9 mouse cellular contexts compared by ENCODE assay signal in genomic region chr14:55558740-55559448, GRCm38 (mm10). TPM values are rescaled to one million over a fixed set of nuclear protein-coding genes. Genes with fewer than 3 reads are reported as not detected.
DNase-seq lines count a peak whose midpoint lies in the region; ATAC-seq and TF ChIP-seq lines count a peak whose summit lies in the region.
"Had no signal": no experiment of that assay in that cellular context is flagged by ENCODE, and none has a peak within 500 bp of the region (broad histone marks: within the 10 kb centered on the region; RNA-seq: fewer than 3 reads in every experiment).

No protein-coding gene starts in this region.

- peak overlapping the region; percentile 99 for H3K27ac ChIP-seq in layer of hippocampus, adult 2 months
- peak overlapping the region; percentile 98; the same call in 1 of the 2 replicates for H3K27ac ChIP-seq in embryonic facial prominence, embryonic 14.5 days (replicated peaks; ENCODE audit: low read depth, low read length)
- no peak overlapping the region for H3K27ac ChIP-seq in limb, embryonic 11.5 days (replicated peaks; ENCODE audit: low read depth, low read length)
- H3K27ac ChIP-seq in neural tube, embryonic 12.5 days = no peak overlapping the region

- TF ChIP-seq CTCF in layer of hippocampus, adult 2 months (conservative IDR thresholded peaks at IDR 0.05) = peak; percentile 39

- 52% methylated on average over 6 of the region's 6 CpGs for WGBS in embryonic facial prominence, embryonic 14.5 days
- 59% methylated on average over 6 of the region's 6 CpGs for WGBS in limb, embryonic 11.5 days
- WGBS in neural tube, embryonic 12.5 days = 62% methylated on average over 6 of the region's 6 CpGs

- peak overlapping the region; percentile 77 for H3K9ac ChIP-seq in embryonic facial prominence, embryonic 14.5 days (ENCODE audit: low read depth, low read length)
- no peak overlapping the region for H3K9ac ChIP-seq in limb, embryonic 11.5 days (ENCODE audit: low read length)
- H3K9ac ChIP-seq in neural tube, embryonic 12.5 days = peak overlapping the region; percentile 61; the same call in 1 of the 2 replicates

- H3K36me3 ChIP-seq in embryonic facial prominence, embryonic 14.5 days (ENCODE audit: control insufficient read depth, insufficient read depth, low read length) = peaks cover 9% of the 10 kb centered on the region; the same call in 1 of the 2 replicates
- H3K36me3 ChIP-seq in limb, embryonic 11.5 days (ENCODE audit: control insufficient read depth, insufficient read depth, low read length) = no peaks in the 10 kb centered on the region
- H3K36me3 ChIP-seq in neural tube, embryonic 12.5 days = peaks cover 8% of the 10 kb centered on the region

- DNase-seq in layer of hippocampus, adult 2 months (ENCODE audit: low spot score in 2 of 2) = no peak
- DNase-seq in layer of hippocampus, adult 8-10 months (ENCODE audit: low spot score in 2 of 2) = no peak
- no peak for DNase-seq in embryonic facial prominence, embryonic 14.5 days (ENCODE audit: low spot score)
- DNase-seq in limb, embryonic 11.5 days (ENCODE audit: low spot score) = no peak
- no peak for DNase-seq in ovary, postnatal 10 days (ENCODE audit: low spot score)
- no peak for DNase-seq in cerebellum, adult 9-10 months
- no peak for DNase-seq in thymus, postnatal 0 days (ENCODE audit: low spot score)

- H3K9me3 ChIP-seq in embryonic facial prominence, embryonic 14.5 days (ENCODE audit: control insufficient read depth, low read length) = no peaks in the 10 kb centered on the region
- no peaks in the 10 kb centered on the region for H3K9me3 ChIP-seq in limb, embryonic 11.5 days (ENCODE audit: control insufficient read depth, low read length)
- H3K9me3 ChIP-seq in neural tube, embryonic 12.5 days = no peaks in the 10 kb centered on the region

- H3K27me3 ChIP-seq in embryonic facial prominence, embryonic 14.5 days (replicated peaks; ENCODE audit: control insufficient read depth, insufficient read depth, low read length) = no peaks in the 10 kb centered on the region
- no peaks in the 10 kb centered on the region for H3K27me3 ChIP-seq in limb, embryonic 11.5 days (ENCODE audit: control insufficient read depth, insufficient read depth, low read length)
- H3K27me3 ChIP-seq in neural tube, embryonic 12.5 days (replicated peaks) = no peaks in the 10 kb centered on the region

- H3K4me1 ChIP-seq in embryonic facial prominence, embryonic 14.5 days (ENCODE audit: control insufficient read depth, insufficient read depth, low read length) = peaks cover 8% of the 10 kb centered on the region
- peaks cover 4% of the 10 kb centered on the region; the same call in 1 of the 2 replicates for H3K4me1 ChIP-seq in limb, embryonic 11.5 days (ENCODE audit: control insufficient read depth, insufficient read depth, low read length)
- peaks cover 14% of the 10 kb centered on the region for H3K4me1 ChIP-seq in neural tube, embryonic 12.5 days

- ATAC-seq in embryonic facial prominence, embryonic 14.5 days (ENCODE audit: low read depth) = no peak
- no peak for ATAC-seq in limb, embryonic 11.5 days (ENCODE audit: insufficient number of reproducible peaks, low FRiP score, low TSS enrichment, low read depth)
- ATAC-seq in neural tube, embryonic 12.5 days (ENCODE audit: low FRiP score, low read depth) = no peak

- peak overlapping the region; percentile 65 for H3K4me2 ChIP-seq in embryonic facial prominence, embryonic 14.5 days (ENCODE audit: low read depth, low read length)
- H3K4me2 ChIP-seq in limb, embryonic 11.5 days (ENCODE audit: low read depth, severe bottlenecking) = peak overlapping the region; percentile 50; the same call in 1 of the 2 replicates
- H3K4me2 ChIP-seq in neural tube, embryonic 12.5 days (replicated peaks) = peak overlapping the region; percentile 79

- H3K4me3 ChIP-seq in layer of hippocampus, adult 2 months = peak overlapping the region; percentile 88
- peak overlapping the region; percentile 70 for H3K4me3 ChIP-seq in embryonic facial prominence, embryonic 14.5 days (ENCODE audit: low read depth, low read length)
- H3K4me3 ChIP-seq in limb, embryonic 11.5 days (ENCODE audit: low read depth, low read length) = peak overlapping the region; percentile 55
- no peak overlapping the region; the same call in 1 of the 2 replicates for H3K4me3 ChIP-seq in neural tube, embryonic 12.5 days

RNA-seq across cellular contexts. Expression of gene Dcaf11, which starts 0.9 kb away (rescaled TPM):
- total RNA-seq in layer of hippocampus, adult 2 months (2021) = 10 to 100 TPM; 84.2 to 87.6 TPM
- 10 to 100 TPM; 74.0 to 93.1 (median 82.3) TPM for total RNA-seq in layer of hippocampus, adult 8-10 months (2022)
- polyA plus RNA-seq in embryonic facial prominence, embryonic 14.5 days (2014; fragmentation: Nextera tagmentation; extraction: Ambion mirVana) = 55.1 and 57.7 TPM in 2 replicates
- 67.7 and 68.0 TPM in 2 replicates for polyA plus RNA-seq in limb, embryonic 11.5 days (2014; fragmentation: Nextera tagmentation; extraction: Ambion mirVana)
- polyA plus RNA-seq in neural tube, embryonic 12.5 days (2016; fragmentation: Nextera tagmentation; extraction: Ambion mirVana) = 103 and 105 TPM in 2 replicates
- 50.3 and 55.9 TPM in 2 replicates for polyA plus RNA-seq in thymus, postnatal 0 days (2015; fragmentation: Nextera tagmentation; extraction: Ambion mirVana)

RNA-seq across cellular contexts. Expression of gene A730061H03Rik, which starts 1.3 kb away (rescaled TPM):
- total RNA-seq in layer of hippocampus, adult 2 months (2021) = under 1 TPM in 1 of 2 experiments, not detected in 1; 0.92 TPM
- total RNA-seq in layer of hippocampus, adult 8-10 months (2022) = 1 to 10 TPM in 2 of 4 experiments, under 1 TPM in 1, not detected in 1; 0.94 to 2.0 (median 1.4) TPM
- 1.1 and 1.2 TPM in 2 replicates for polyA plus RNA-seq in embryonic facial prominence, embryonic 14.5 days (2014; fragmentation: Nextera tagmentation; extraction: Ambion mirVana)
- 0.48 and 0.79 TPM in 2 replicates for polyA plus RNA-seq in limb, embryonic 11.5 days (2014; fragmentation: Nextera tagmentation; extraction: Ambion mirVana)
- not detected in 2 replicates for polyA plus RNA-seq in neural tube, embryonic 12.5 days (2016; fragmentation: Nextera tagmentation; extraction: Ambion mirVana)
- 2.1 and 3.2 TPM in 2 replicates for polyA plus RNA-seq in thymus, postnatal 0 days (2015; fragmentation: Nextera tagmentation; extraction: Ambion mirVana)
- total RNA-seq: monocyte, adult 5-6 weeks had no signal

RNA-seq across cellular contexts. Expression of gene Fitm1, which starts 16.5 kb away (rescaled TPM):
- total RNA-seq in layer of hippocampus, adult 2 months (2021) = not detected
- total RNA-seq in layer of hippocampus, adult 8-10 months (2022) = not detected
- polyA plus RNA-seq in embryonic facial prominence, embryonic 14.5 days (2014; fragmentation: Nextera tagmentation; extraction: Ambion mirVana) = 36.5 and 46.9 TPM in 2 replicates
- 5.0 and 6.5 TPM in 2 replicates for polyA plus RNA-seq in limb, embryonic 11.5 days (2014; fragmentation: Nextera tagmentation; extraction: Ambion mirVana)
- 4.0 and 4.3 TPM in 2 replicates for polyA plus RNA-seq in neural tube, embryonic 12.5 days (2016; fragmentation: Nextera tagmentation; extraction: Ambion mirVana)
- 0.26 and 0.33 TPM in 2 replicates for polyA plus RNA-seq in thymus, postnatal 0 days (2015; fragmentation: Nextera tagmentation; extraction: Ambion mirVana)
- total RNA-seq: monocyte, adult 5-6 weeks had no signal

RNA-seq across cellular contexts. Expression of gene Pck2, which starts 18.8 kb away (rescaled TPM):
- total RNA-seq in layer of hippocampus, adult 2 months (2021) = 10 to 100 TPM; 45.0 to 47.6 TPM
- total RNA-seq in layer of hippocampus, adult 8-10 months (2022) = 10 to 100 TPM; 43.4 to 61.5 (median 50.3) TPM
- 28.1 and 32.7 TPM in 2 replicates for polyA plus RNA-seq in embryonic facial prominence, embryonic 14.5 days (2014; fragmentation: Nextera tagmentation; extraction: Ambion mirVana)
- polyA plus RNA-seq in limb, embryonic 11.5 days (2014; fragmentation: Nextera tagmentation; extraction: Ambion mirVana) = 20.4 and 21.6 TPM in 2 replicates
- polyA plus RNA-seq in neural tube, embryonic 12.5 days (2016; fragmentation: Nextera tagmentation; extraction: Ambion mirVana) = 18.2 and 21.0 TPM in 2 replicates
- 4.7 and 5.6 TPM in 2 replicates for polyA plus RNA-seq in thymus, postnatal 0 days (2015; fragmentation: Nextera tagmentation; extraction: Ambion mirVana)

RNA-seq across cellular contexts. Expression of gene Psme1, which starts 19.0 kb away (rescaled TPM):
- total RNA-seq in layer of hippocampus, adult 2 months (2021) = 10 to 100 TPM; 55.5 to 61.2 TPM
- total RNA-seq in layer of hippocampus, adult 8-10 months (2022) = 10 to 100 TPM; 57.9 to 75.0 (median 67.3) TPM
- 119 and 123 TPM in 2 replicates for polyA plus RNA-seq in embryonic facial prominence, embryonic 14.5 days (2014; fragmentation: Nextera tagmentation; extraction: Ambion mirVana)
- 138 and 152 TPM in 2 replicates for polyA plus RNA-seq in limb, embryonic 11.5 days (2014; fragmentation: Nextera tagmentation; extraction: Ambion mirVana)
- polyA plus RNA-seq in neural tube, embryonic 12.5 days (2016; fragmentation: Nextera tagmentation; extraction: Ambion mirVana) = 120 and 128 TPM in 2 replicates
- polyA plus RNA-seq in thymus, postnatal 0 days (2015; fragmentation: Nextera tagmentation; extraction: Ambion mirVana) = 281 and 294 TPM in 2 replicates

Comparison
In these comparisons a context has a peak if more than half of its experiments do, and no peak if none do; other contexts are left out.
1. H3K27ac ChIP-seq: peak in layer of hippocampus, adult 2 months (single experiment) and embryonic facial prominence, embryonic 14.5 days (single experiment); none in limb, embryonic 11.5 days (single experiment) and neural tube, embryonic 12.5 days (single experiment).
2. Peak in every context shown above with its lines, with median percentiles within 50 percentile points of each other: H3K4me2 ChIP-seq.